Mouse (Mus musculus) lung, postnatal 0 days (tissue): ENCODE measurements around the gene Dlx6.

Source experiments
- CTCF ChIP-seq: IDR thresholded peaks from 2 replicates; pipeline ENCODE4 v1.5.1; 2016; ENCODE audit warnings: antibody characterized with exemption, mild to moderate bottlenecking
- EP300 ChIP-seq: IDR thresholded peaks from 2 replicates; pipeline ENCODE4 v1.6.1; 2016; ENCODE audit warnings: antibody characterized with exemption, mild to moderate bottlenecking, control low read depth

- TF ChIP-seq CTCF = no peak
- TF ChIP-seq EP300 = no peak
These were observed 44.0 kb upstream of the Dlx6 start for GRCm38 (mm10) chr6:6819134-6819533.
